8 mouse cellular contexts compared by ENCODE assay signal in genomic region chr11:98393317-98393716, GRCm38 (mm10). TPM values are rescaled to one million over a fixed set of nuclear protein-coding genes. Genes with fewer than 3 reads are reported as not detected.
DNase-seq lines count a peak whose midpoint lies in the region; ATAC-seq and TF ChIP-seq lines count a peak whose summit lies in the region.

No protein-coding gene starts in this region.

- no peak for TF ChIP-seq POLR2A in brain, embryonic 14.5 days (IDR thresholded peaks at IDR 0.05; ENCODE audit: borderline replicate concordance, extremely low read depth, insufficient read depth, insufficient read length, poor library complexity, severe bottlenecking)

- no peak for DNase-seq in hindbrain, embryonic 10.5 days (ENCODE audit: low spot score)
- DNase-seq in brain, embryonic 14.5 days (ENCODE audit: low read depth): peak; percentile 61
- peak; percentile 62 to 72 for DNase-seq in heart, postnatal 14 days
- DNase-seq in lung, postnatal 10 days: peak; percentile 66
- peak; percentile 89 for DNase-seq in thymus, postnatal 14 days
- DNase-seq in layer of hippocampus, postnatal 25 days (ENCODE audit: extremely low spot score in 1 of 2, low spot score in 1 of 2): no peak
- DNase-seq in gastrocnemius, adult 8-10 months (ENCODE audit: low spot score in 2 of 2): no peak

- no peaks in the 10 kb centered on the region for H3K36me3 ChIP-seq in hindbrain, embryonic 10.5 days
- H3K36me3 ChIP-seq in hindbrain, embryonic 16.5 days (ENCODE audit: control insufficient read depth, insufficient read depth, low read length): no peaks in the 10 kb centered on the region

- intact Hi-C loops in heart, postnatal 14 days (cut with DNase I): no loop called here

- no peak for ATAC-seq in hindbrain, embryonic 16.5 days

- H3K4me2 ChIP-seq in hindbrain, embryonic 16.5 days (ENCODE audit: low read length): no peak overlapping the region

- 71% methylated on average over 6 of the region's 6 CpGs for WGBS in hindbrain, embryonic 10.5 days
- 67% methylated on average over 6 of the region's 6 CpGs for WGBS in hindbrain, embryonic 16.5 days

- no peak for TF ChIP-seq CTCF in brain, embryonic 14.5 days (IDR thresholded peaks at IDR 0.05; ENCODE audit: borderline replicate concordance, extremely low read depth, insufficient read depth, insufficient read length)

- H3K27ac ChIP-seq in hindbrain, embryonic 10.5 days: peak overlapping the region; percentile 45; the same call in 1 of the 2 replicates
- H3K27ac ChIP-seq in hindbrain, embryonic 16.5 days (ENCODE audit: low read depth, low read length): no peak overlapping the region

- H3K27me3 ChIP-seq in hindbrain, embryonic 10.5 days (ENCODE audit: insufficient read depth, poor library complexity, severe bottlenecking): peaks cover 51% of the 10 kb centered on the region
- H3K27me3 ChIP-seq in hindbrain, embryonic 16.5 days (replicated peaks; ENCODE audit: control insufficient read depth, insufficient read depth, low read length): peaks cover 2% of the 10 kb centered on the region

- no peaks in the 10 kb centered on the region for H3K9me3 ChIP-seq in hindbrain, embryonic 10.5 days
- H3K9me3 ChIP-seq in hindbrain, embryonic 16.5 days (ENCODE audit: control insufficient read depth, low read length): no peaks in the 10 kb centered on the region

- no peak overlapping the region for H3K9ac ChIP-seq in hindbrain, embryonic 16.5 days (ENCODE audit: low read depth, low read length)

- H3K4me3 ChIP-seq in hindbrain, embryonic 10.5 days: no peak overlapping the region
- H3K4me3 ChIP-seq in hindbrain, embryonic 16.5 days (ENCODE audit: low read length): no peak overlapping the region

- H3K4me1 ChIP-seq in hindbrain, embryonic 10.5 days (replicated peaks): peaks cover 36% of the 10 kb centered on the region
- H3K4me1 ChIP-seq in hindbrain, embryonic 16.5 days (ENCODE audit: control insufficient read depth, insufficient read depth, low read depth, low read length): no peaks in the 10 kb centered on the region

RNA-seq across cellular contexts. Expression of gene Pgap3, which starts 7.0 kb away (rescaled TPM):
- 9.3 and 9.8 TPM in 2 replicates for polyA plus RNA-seq in hindbrain, embryonic 10.5 days (2016; fragmentation: Nextera tagmentation; extraction: Ambion mirVana)
- polyA plus RNA-seq in hindbrain, embryonic 16.5 days (2015; fragmentation: Nextera tagmentation; extraction: Ambion mirVana): 8.2 and 9.3 TPM in 2 replicates
- 12.0 and 16.9 TPM in 2 replicates for polyA plus RNA-seq in brain, embryonic 14.5 days (2012; rRNA removed)
- 10 to 100 TPM; 11.7 to 11.9 TPM for total RNA-seq in heart, postnatal 14 days (2021)
- total RNA-seq in layer of hippocampus, postnatal 25 days (2021): 1 to 10 TPM; 8.9 to 9.6 TPM
- 1 to 10 TPM; 1.8 to 2.5 (median 2.2) TPM for total RNA-seq in gastrocnemius, adult 8-10 months (2022)

RNA-seq across cellular contexts. Expression of gene Pnmt, which starts 7.1 kb away (rescaled TPM):
- polyA plus RNA-seq in hindbrain, embryonic 10.5 days (2016; fragmentation: Nextera tagmentation; extraction: Ambion mirVana): 0.65 and 1.2 TPM in 2 replicates
- polyA plus RNA-seq in hindbrain, embryonic 16.5 days (2015; fragmentation: Nextera tagmentation; extraction: Ambion mirVana): 4.5 and 4.9 TPM in 2 replicates
- polyA plus RNA-seq in brain, embryonic 14.5 days (2012; rRNA removed): 0.88 and 1.6 TPM in 2 replicates
- under 1 TPM; 0.41 to 0.61 TPM for total RNA-seq in heart, postnatal 14 days (2021)
- total RNA-seq in layer of hippocampus, postnatal 25 days (2021): not detected
- 1 to 10 TPM; 2.7 to 6.6 (median 3.8) TPM for total RNA-seq in gastrocnemius, adult 8-10 months (2022)

RNA-seq across cellular contexts. Expression of gene Tcap, which starts 9.7 kb away (rescaled TPM):
- polyA plus RNA-seq in hindbrain, embryonic 10.5 days (2016; fragmentation: Nextera tagmentation; extraction: Ambion mirVana): 0.17 and 0.29 TPM in 2 replicates
- 0.16 and 1.7 TPM in 2 replicates for polyA plus RNA-seq in hindbrain, embryonic 16.5 days (2015; fragmentation: Nextera tagmentation; extraction: Ambion mirVana)
- polyA plus RNA-seq in brain, embryonic 14.5 days (2012; rRNA removed): 0.38 and 0.48 TPM in 2 replicates
- total RNA-seq in heart, postnatal 14 days (2021): 100 to 1,000 TPM; 841 to 967 TPM
- under 1 TPM; 0.66 to 0.76 TPM for total RNA-seq in layer of hippocampus, postnatal 25 days (2021)
- 1,000 to 10,000 TPM; 3,817 to 5,138 (median 4,616) TPM for total RNA-seq in gastrocnemius, adult 8-10 months (2022)

RNA-seq across cellular contexts. Expression of gene Erbb2, which starts 19.0 kb away (rescaled TPM):
- polyA plus RNA-seq in hindbrain, embryonic 10.5 days (2016; fragmentation: Nextera tagmentation; extraction: Ambion mirVana): 23.3 TPM in 2 replicates
- polyA plus RNA-seq in hindbrain, embryonic 16.5 days (2015; fragmentation: Nextera tagmentation; extraction: Ambion mirVana): 6.6 and 10.0 TPM in 2 replicates
- polyA plus RNA-seq in brain, embryonic 14.5 days (2012; rRNA removed): 7.4 and 10.4 TPM in 2 replicates
- 10 to 100 TPM; 11.3 TPM for total RNA-seq in heart, postnatal 14 days (2021)
- 1 to 10 TPM; 1.4 to 3.5 TPM for total RNA-seq in layer of hippocampus, postnatal 25 days (2021)
- 1 to 10 TPM; 1.3 to 1.5 (median 1.4) TPM for total RNA-seq in gastrocnemius, adult 8-10 months (2022)

RNA-seq across cellular contexts. Expression of gene Stard3, which starts 35.1 kb away (rescaled TPM):
- 55.5 and 57.8 TPM in 2 replicates for polyA plus RNA-seq in hindbrain, embryonic 10.5 days (2016; fragmentation: Nextera tagmentation; extraction: Ambion mirVana)
- 39.0 and 39.9 TPM in 2 replicates for polyA plus RNA-seq in hindbrain, embryonic 16.5 days (2015; fragmentation: Nextera tagmentation; extraction: Ambion mirVana)
- polyA plus RNA-seq in brain, embryonic 14.5 days (2012; rRNA removed): 66.1 and 124 TPM in 2 replicates
- total RNA-seq in heart, postnatal 14 days (2021): 10 to 100 TPM; 21.7 to 23.3 TPM
- total RNA-seq in layer of hippocampus, postnatal 25 days (2021): 10 to 100 TPM; 31.5 to 34.3 TPM
- total RNA-seq in gastrocnemius, adult 8-10 months (2022): 10 to 100 TPM; 12.0 to 18.2 (median 13.9) TPM

Comparison
In these comparisons a context has a peak if more than half of its experiments do, and no peak if none do; other contexts are left out.
1. DNase-seq: peak in brain, embryonic 14.5 days (single experiment), heart, postnatal 14 days (2 of 2), lung, postnatal 10 days (single experiment) and thymus, postnatal 14 days (single experiment); none in hindbrain, embryonic 10.5 days (single experiment), layer of hippocampus, postnatal 25 days (0 of 2) and gastrocnemius, adult 8-10 months (0 of 2).
2. RNA of gene Tcap, which starts 9.7 kb away (total RNA-seq): 3,817 to 5,138 TPM in gastrocnemius, adult 8-10 months and 841 to 967 TPM in heart, postnatal 14 days; 0.66 to 0.76 TPM in layer of hippocampus, postnatal 25 days; every median in the first group is over 100 times any median in the second.